Mouse (Mus musculus) cerebellum, adult 9-10 months (tissue): ENCODE measurements at regions not wholly inside any gene's neighbourhood (a gene's known extent, or its start where the extent isn't known, plus 50 kb on each side); places are given as distances from the start of the nearest gene placed in this dataset.

Experiments used
- DNase-seq: peaks from one replicate; pipeline ENCODE4 v3.0.0; 2022

DNA sequence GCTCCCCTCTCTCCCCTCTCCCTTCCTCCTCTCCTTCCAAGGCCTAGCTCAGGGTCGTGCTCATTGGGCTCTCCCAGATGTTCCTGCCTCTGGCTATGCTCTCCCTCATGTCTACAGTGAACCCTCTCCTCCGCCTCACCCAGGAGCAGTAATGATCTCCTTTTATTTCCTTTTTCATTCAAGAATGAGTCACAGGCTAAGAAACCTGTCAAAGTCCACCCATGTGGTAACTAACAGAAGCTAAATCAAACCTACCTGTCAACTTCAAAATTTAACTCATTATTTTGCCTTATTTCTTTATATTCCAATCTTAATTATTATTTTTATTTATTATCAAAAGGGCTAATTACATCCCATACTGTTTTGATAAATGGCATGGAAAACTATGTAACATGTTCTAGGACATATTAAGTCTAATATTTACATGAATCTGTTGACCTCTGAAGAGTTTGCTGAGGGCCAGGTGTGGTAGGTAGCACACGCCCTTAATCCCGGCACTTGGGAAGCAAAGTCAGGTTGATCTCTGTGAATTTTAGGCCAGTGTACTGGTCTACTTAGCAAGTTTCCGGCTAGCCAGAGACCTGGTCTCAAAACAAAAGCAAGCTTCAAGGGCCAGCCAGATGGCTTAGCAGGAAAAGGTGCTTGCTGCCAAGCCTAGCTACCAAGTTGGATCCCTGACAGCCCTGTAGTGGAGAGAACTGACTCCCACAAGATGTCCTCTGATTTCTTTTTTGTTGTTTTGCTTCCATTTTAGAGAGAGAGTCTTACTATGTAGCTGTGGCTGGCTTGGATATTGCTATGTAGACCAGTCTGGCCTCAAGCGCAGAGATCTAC is 51.9 kb upstream of the Slc16a1 start:
- peak; percentile 96 for DNase-seq

DNA sequence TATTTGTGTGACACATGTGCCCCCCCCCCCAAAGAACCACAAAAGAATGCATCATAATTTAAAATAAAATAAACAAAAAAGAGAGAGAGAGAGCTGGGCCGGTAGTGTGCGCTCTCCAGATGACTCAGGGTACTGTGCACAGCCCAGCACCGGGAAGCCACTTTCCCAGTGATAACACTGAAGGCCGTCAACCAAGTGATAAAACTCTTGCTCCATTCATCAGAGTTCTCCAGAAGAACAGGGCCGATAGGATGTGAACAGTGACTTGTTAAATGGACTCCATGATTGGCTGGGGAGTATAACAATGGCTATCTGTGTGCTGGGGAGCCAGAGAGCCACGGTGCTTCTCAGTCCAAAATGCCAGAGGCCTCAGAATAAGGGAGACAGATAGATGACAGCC is 53.2 kb upstream of the Slc16a1 start:
- DNase-seq: no peak

DNA sequence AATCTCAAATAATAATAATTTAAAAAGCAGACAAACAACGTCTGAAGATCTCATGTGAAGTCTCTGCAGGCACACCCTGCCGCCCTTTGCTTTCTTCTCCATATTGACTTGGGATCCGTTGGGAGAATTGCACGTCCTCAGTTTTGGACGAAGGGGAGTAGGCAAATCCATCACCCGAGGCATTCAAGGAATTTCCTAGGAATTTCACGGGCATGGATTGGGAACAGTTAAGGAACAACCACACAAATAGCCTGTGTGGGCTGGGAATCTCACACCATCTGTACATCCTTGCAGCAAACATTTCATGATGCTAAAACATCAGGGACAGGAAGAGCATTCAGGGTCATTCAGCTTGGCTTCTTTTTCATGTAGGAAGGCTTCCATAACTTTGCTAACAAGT is 55.2 kb upstream of the Slc16a1 start:
- DNase-seq: no peak

DNA sequence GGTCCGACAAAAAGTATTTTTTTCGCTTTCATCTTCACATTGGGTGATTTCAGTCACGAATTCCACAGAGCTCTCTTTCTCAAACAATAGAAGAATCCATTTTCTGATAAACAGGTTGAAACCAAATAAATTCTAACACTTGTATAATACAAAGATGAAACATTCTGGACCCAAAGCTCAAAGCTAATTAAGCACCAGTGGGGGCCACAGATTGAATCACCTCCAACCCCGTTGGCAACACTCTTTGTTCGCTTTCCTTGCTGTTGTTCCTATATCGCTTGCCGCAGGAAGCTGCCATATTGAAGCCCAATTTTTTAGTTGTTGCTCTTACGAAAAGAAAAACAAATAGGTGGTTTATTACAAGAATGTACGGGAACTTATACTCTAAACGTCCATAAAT is 55.9 kb upstream of the Slc16a1 start:
- no peak for DNase-seq

DNA sequence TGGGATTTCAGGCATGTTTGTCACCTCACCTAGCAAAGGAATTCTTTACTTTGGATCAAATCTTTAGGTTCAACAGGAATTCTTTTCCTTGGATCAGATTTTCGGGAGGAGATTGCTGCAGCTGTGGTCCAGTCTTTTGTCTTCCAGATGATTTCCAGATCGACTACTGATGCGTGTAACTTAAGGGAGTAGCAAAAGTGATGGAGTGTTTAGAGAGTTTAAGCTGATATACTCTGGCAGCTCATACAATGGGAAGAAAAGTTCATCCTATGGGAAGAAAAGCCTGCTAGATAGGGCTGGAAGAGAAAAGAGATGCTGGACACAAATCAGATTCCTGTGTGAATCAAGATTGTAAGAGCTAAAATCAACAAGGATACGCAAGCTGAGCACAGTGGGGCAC is 59.3 kb upstream of the Slc16a1 start:
- DNase-seq: no peak

DNA sequence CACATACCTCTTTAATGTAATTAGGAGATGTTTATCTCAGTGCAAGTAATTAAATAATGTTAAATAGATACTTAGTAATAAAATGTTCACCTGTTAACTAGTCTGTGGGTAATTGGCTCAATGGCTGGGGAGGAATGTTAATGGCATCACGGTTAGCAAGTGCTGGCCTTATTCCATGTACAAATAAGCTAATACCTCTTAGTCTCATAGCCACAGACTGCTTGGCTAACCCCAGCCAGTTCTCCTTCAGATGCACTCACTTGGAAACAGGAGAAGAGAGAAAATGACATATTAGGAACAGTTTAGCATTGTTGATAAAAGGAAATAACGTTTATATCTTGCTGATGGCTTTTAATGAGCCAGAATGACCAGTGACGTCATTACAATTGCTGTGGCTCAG is 60.1 kb upstream of the Slc16a1 start:
- DNase-seq: no peak

DNA sequence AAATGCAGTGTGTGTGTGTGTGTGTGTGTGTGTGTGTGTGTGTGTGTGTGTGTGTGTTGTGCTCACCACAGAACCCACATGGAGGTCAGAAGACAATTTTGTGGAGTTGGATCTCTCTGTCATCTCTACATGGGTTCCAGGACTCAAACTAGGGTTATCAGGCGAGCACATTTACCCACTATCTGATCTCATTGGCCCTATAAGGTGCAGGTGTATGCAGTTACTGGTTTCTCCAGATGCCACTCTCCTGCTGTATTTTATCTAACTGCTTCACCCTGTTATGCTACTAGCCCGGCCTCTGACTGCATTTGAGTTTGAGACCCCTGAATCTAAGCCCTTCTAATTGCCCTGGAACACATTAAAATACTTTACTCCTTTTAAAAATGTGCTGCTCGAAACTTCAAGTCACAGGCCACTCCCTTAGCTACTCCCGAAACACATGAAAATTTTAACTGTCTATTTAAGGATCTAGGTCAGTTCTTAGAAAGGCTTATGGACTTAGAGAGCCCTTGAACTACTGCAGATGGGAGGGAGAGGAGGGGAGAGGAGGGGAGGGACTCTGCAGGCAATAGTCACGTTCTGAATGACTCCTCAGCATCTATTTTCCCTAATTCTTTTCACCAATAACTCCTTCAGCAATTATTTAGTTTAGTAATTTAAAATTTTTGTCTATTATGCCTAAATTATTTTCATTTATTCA is 61.1 kb upstream of the Slc16a1 start:
- DNase-seq: no peak

DNA sequence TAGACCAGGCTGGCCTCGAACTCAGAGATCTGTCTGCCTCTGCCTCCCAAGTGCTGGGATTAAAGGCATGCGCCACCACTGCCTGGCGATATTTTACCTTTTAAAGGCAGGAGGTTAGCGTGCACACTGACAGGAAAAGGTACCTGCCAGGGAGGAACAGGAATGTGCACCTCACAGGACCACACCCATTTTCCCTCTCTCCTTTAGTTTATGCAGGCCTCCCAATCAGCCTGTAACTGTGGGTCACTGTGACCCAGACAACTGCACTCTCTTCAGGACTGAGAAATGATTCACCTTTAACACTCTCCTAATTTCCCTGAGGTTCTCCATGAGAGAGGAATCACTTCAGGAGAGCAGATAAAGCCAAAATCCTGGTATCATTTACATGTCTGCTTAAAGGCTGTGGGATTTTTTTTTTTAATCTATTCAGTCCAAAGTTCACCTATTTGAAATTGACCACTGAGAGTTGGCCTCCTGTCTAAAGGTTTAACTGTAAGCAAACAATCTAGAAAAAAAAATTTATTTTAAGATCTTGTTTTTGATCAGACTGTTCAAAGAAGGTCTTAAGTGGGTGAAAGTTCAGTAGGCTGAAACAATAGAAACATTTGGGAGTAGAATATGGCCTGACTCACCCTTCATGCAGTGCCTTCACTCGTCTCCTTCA is 61.7 kb upstream of the Lrig2 start:
- no peak for DNase-seq

DNA sequence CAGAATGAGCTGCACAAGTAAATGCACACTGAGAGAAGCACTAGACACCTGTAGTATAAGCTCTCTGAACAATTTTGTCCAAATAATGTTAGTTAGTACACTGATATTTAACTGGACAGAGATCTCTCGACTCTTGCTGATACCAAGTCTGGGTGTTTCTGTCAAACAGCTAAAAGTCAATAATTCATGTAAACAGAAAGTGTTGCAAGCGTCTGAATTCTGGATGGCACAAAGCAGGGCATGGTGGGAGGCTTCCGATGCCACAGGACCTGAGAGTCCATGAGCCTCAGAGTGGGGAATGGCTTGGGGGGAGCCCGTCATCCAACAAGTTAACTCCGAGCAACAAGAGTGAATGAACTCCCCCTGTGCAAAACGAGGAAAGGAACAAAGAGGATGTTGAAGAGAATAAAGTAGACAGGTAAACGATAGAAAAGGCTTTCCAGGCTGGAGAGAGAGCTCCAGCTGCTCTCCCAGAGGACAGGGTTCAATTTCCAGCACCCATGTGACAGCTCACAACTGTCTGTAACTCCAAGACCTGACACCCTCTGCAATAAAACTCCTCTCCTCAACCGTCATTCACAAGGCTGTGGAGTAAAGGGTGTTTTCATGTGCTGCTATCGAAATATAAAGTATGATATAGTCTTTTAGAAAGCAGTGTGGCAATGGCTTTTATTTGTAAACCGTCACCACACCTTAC is 60.4 kb upstream of the Lrig2 start:
- no peak for DNase-seq

DNA sequence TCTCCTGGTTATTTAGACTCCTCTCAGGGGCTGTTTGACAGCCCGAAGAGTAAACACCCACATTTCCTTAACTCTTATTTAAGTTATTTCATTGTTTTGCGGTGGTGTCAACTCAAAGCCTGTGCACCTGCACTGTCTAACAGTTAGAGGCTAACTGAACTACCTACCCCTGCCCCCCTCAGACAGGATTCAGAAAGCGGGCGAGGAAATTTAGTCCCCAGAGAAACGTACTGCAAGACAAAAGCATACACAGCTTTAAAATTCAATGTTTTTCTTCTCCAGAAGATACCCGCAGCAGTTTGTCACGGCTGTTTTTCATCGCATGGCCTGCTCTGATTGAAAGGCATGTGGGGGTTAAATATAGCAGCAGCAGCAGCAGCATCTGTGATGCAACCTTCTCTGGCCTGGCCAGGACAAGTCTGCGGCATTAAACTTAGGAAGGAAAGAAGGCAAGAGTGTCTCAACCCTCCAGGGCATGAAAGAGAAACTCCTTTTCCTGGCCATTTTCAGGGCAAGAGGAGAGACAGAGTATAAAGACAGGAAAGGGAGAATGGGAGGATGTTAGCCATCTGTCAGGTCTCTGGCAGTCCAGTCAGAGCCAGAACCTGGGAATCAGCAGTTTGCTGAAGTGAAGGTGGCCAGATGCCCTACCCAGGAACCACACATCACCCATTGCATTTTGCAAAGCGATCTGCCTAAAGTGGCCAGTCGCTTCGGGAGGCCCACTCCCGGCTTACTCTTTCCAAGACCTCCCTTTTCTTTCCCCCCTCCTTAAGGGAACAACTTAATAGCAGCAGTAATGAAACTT is 53.9 kb upstream of the Lrig2 start:
- DNase-seq: peak; percentile 61

DNA sequence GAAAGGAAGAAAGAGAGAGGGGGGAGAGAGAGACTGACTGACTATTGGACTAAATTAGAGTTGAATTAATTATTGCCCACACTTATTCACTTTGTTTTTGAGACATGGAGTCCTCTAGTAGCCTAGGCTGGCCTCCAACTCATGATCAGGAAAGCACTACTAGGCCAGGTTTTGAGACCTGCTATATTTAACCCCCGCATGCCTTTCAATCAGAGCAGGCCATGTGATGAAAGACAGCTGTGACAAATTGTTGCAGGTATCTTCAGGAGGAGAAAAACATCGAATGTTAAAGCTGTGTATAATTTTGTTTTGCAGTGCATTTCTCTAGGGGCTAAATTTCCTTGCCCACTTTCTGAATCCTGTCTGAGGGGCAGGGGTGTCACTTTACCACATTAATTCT is 53.1 kb upstream of the Lrig2 start:
- no peak for DNase-seq

DNA sequence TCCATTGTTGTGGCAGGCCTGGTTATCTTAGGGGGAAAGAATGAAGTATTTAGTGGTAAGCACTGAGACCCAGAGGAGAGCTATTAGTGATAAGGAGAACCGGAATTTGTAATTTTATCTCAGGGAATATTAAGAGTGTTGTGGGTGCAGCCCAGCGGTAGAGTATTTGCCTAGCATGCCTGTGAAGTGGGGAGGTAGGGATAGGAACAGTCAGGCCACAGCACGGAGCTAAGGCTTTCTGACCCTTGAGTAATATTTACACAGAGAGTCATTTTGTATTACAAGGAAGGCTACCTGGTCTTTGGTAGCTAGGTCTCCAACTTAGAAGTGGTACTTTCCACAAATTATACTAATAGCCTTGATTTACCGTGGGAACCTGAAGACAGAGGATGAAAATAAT is 49.8 kb upstream of the Lrig2 start:
- DNase-seq: no peak
